Mouse (Mus musculus): ENCODE measurements at regions not wholly inside any gene's neighbourhood (a gene's known extent, or its start where the extent isn't known, plus 50 kb on each side); places are given as distances from the start of the nearest gene placed in this dataset.

GRCm38 (mm10) chr3:105209164-105209563, 142.5 kb downstream of the 4930564D02Rik start:
- TF ChIP-seq POLR2A (IDR thresholded peaks at IDR 0.05; ENCODE audit: control insufficient read depth, low read depth, low read length) (no peak), CTCF (IDR thresholded peaks at IDR 0.05; ENCODE audit: control insufficient read depth, insufficient read depth, insufficient replicate concordance, low read depth, low read length) (no peak)
